Mouse (Mus musculus): ENCODE data around the gene Pif1. TPM values are rescaled to one million over a fixed set of nuclear protein-coding genes. Genes with fewer than 3 reads are reported as not detected.
A peak's percentile ranks its signal among the peaks of the same experiment; 100 is the strongest.

The Pif1 gene
- total and polyA plus RNA-seq, 2 experiments from 2014 or later: 2.6 to 7.1 TPM

- H3K4me3 ChIP-seq (ENCODE audit: low read depth, low read length): 0 out of 2 replicates have a peak overlapping the region, but pooled peaks have one; percentile 15
- DNase-seq (ENCODE audit: low spot score) (no peak), ATAC-seq (ENCODE audit: insufficient read depth, low read depth) (no peak)
- peaks cover 60% of the 10 kb centered on the region for H3K4me1 ChIP-seq (ENCODE audit: control insufficient read depth, insufficient read depth)
- no peak for TF ChIP-seq EP300 (IDR thresholded peaks at IDR 0.05; ENCODE audit: low read depth)
- no peak for TF ChIP-seq CTCF (IDR thresholded peaks at IDR 0.05; ENCODE audit: low read depth)
- H3K27ac ChIP-seq (ENCODE audit: low read depth): peak overlapping the region; percentile 92
- H3K27me3 ChIP-seq (ENCODE audit: control insufficient read depth, insufficient read depth, low read length): no peaks in the 10 kb centered on the region
- no peaks in the 10 kb centered on the region for H3K9me3 ChIP-seq (replicated peaks; ENCODE audit: control insufficient read depth, low read length)
- H3K36me3 ChIP-seq (replicated peaks; ENCODE audit: control insufficient read depth, insufficient read depth, low read length): no peaks in the 10 kb centered on the region
- H3K4me2 ChIP-seq (ENCODE audit: low read depth, low read length): peak overlapping the region; percentile 35
- 15% methylated on average over 12 of the region's 12 CpGs for WGBS
- H3K9ac ChIP-seq (replicated peaks; ENCODE audit: low read depth, low read length): peak overlapping the region; percentile 21; the same call in 1 of the 2 replicates
Measured at GRCm38 (mm10) chr9:65641446-65642052, 54.6 kb downstream of the Pif1 start.

- ATAC-seq (ENCODE audit: insufficient read depth, low read depth): no peak
Measured at GRCm38 (mm10) chr9:65642546-65642945, 55.6 kb downstream of the Pif1 start.

GRCm38 (mm10) chr9:65644960-65645359, 58.0 kb downstream of the Pif1 start:
- no peaks in the 10 kb centered on the region for H3K36me3 ChIP-seq (replicated peaks; ENCODE audit: control insufficient read depth, insufficient read depth, low read length)
- peak overlapping the region; percentile 90 for H3K27ac ChIP-seq (ENCODE audit: low read depth)
- DNase-seq (ENCODE audit: low spot score) (no peak), ATAC-seq (ENCODE audit: insufficient read depth, low read depth) (no peak)
- 54% methylated on average over 4 of the region's 4 CpGs for WGBS
- H3K9me3 ChIP-seq (replicated peaks; ENCODE audit: control insufficient read depth, low read length): no peaks in the 10 kb centered on the region
- no peaks in the 10 kb centered on the region for H3K27me3 ChIP-seq (ENCODE audit: control insufficient read depth, insufficient read depth, low read length)
- H3K4me3 ChIP-seq (ENCODE audit: low read depth, low read length): no peak overlapping the region
- TF ChIP-seq EP300 (IDR thresholded peaks at IDR 0.05; ENCODE audit: low read depth) (no peak), CTCF (IDR thresholded peaks at IDR 0.05; ENCODE audit: low read depth) (no peak)
- H3K9ac ChIP-seq (replicated peaks; ENCODE audit: low read depth, low read length): no peak overlapping the region
- peaks cover 67% of the 10 kb centered on the region for H3K4me1 ChIP-seq (ENCODE audit: control insufficient read depth, insufficient read depth)
- no peak overlapping the region for H3K4me2 ChIP-seq (ENCODE audit: low read depth, low read length)

More at GRCm38 (mm10) chr9:65642546-65642945, 55.6 kb downstream of the Pif1 start:
- H3K4me3 ChIP-seq (ENCODE audit: low read depth, low read length): no peak overlapping the region
- peaks cover 62% of the 10 kb centered on the region for H3K4me1 ChIP-seq (ENCODE audit: control insufficient read depth, insufficient read depth)
- no peaks in the 10 kb centered on the region for H3K27me3 ChIP-seq (ENCODE audit: control insufficient read depth, insufficient read depth, low read length)
- peak overlapping the region; percentile 92 for H3K27ac ChIP-seq (ENCODE audit: low read depth)
- H3K4me2 ChIP-seq (ENCODE audit: low read depth, low read length): no peak overlapping the region
- no peak for DNase-seq (ENCODE audit: low spot score)
- TF ChIP-seq CTCF (IDR thresholded peaks at IDR 0.05; ENCODE audit: low read depth) (no peak), EP300 (IDR thresholded peaks at IDR 0.05; ENCODE audit: low read depth) (no peak)
- no peaks in the 10 kb centered on the region for H3K36me3 ChIP-seq (replicated peaks; ENCODE audit: control insufficient read depth, insufficient read depth, low read length)
- no peak overlapping the region for H3K9ac ChIP-seq (replicated peaks; ENCODE audit: low read depth, low read length)
- no peaks in the 10 kb centered on the region for H3K9me3 ChIP-seq (replicated peaks; ENCODE audit: control insufficient read depth, low read length)

Other genes starting within 250 kb of the Pif1 start
- gene Pdcd7, start 241.1 kb upstream of the Pif1 start, total RNA-seq (2014; rRNA removed; ENCODE audit: low replicate concordance): 9.4 and 10.6 TPM in 2 replicates
- gene Pdcd7, start 241.1 kb upstream of the Pif1 start, polyA plus RNA-seq (2015; fragmentation: Nextera tagmentation; extraction: Ambion mirVana): 4.7 and 5.9 TPM in 2 replicates
- not detected in 2 replicates for gene Ubap1l, start 226.1 kb upstream of the Pif1 start, total RNA-seq (2014; rRNA removed; ENCODE audit: low replicate concordance)
- gene Ubap1l, start 226.1 kb upstream of the Pif1 start, polyA plus RNA-seq (2015; fragmentation: Nextera tagmentation; extraction: Ambion mirVana): 0.11 and 0.21 TPM in 2 replicates
- 1.1 and 1.2 TPM in 2 replicates for gene Kbtbd13, start 195.5 kb upstream of the Pif1 start, total RNA-seq (2014; rRNA removed; ENCODE audit: low replicate concordance)
- 0.63 and 0.77 TPM in 2 replicates for gene Kbtbd13, start 195.5 kb upstream of the Pif1 start, polyA plus RNA-seq (2015; fragmentation: Nextera tagmentation; extraction: Ambion mirVana)
- 1.8 and 8.5 TPM in 2 replicates for gene Rasl12, start 188.7 kb upstream of the Pif1 start, total RNA-seq (2014; rRNA removed; ENCODE audit: low replicate concordance)
- 7.5 and 7.9 TPM in 2 replicates for gene Rasl12, start 188.7 kb upstream of the Pif1 start, polyA plus RNA-seq (2015; fragmentation: Nextera tagmentation; extraction: Ambion mirVana)
- not detected in 2 replicates for gene Slc51b, start 164.2 kb upstream of the Pif1 start, total RNA-seq (2014; rRNA removed; ENCODE audit: low replicate concordance)
- gene Slc51b, start 164.2 kb upstream of the Pif1 start, polyA plus RNA-seq (2015; fragmentation: Nextera tagmentation; extraction: Ambion mirVana): not detected in 2 replicates
- 11.5 and 15.9 TPM in 2 replicates for gene Mtfmt, start 151.4 kb upstream of the Pif1 start, total RNA-seq (2014; rRNA removed; ENCODE audit: low replicate concordance)
- 9.1 TPM in 2 replicates for gene Mtfmt, start 151.4 kb upstream of the Pif1 start, polyA plus RNA-seq (2015; fragmentation: Nextera tagmentation; extraction: Ambion mirVana)
- gene Spg21, start 126.2 kb upstream of the Pif1 start, total RNA-seq (2014; rRNA removed; ENCODE audit: low replicate concordance): 43.2 and 52.4 TPM in 2 replicates
- gene Spg21, start 126.2 kb upstream of the Pif1 start, polyA plus RNA-seq (2015; fragmentation: Nextera tagmentation; extraction: Ambion mirVana): 41.3 and 44.7 TPM in 2 replicates
- not detected in 2 replicates for gene Ankdd1a, start 67.0 kb upstream of the Pif1 start, total RNA-seq (2014; rRNA removed; ENCODE audit: low replicate concordance)
- gene Ankdd1a, start 67.0 kb upstream of the Pif1 start, polyA plus RNA-seq (2015; fragmentation: Nextera tagmentation; extraction: Ambion mirVana): not detected in 2 replicates
- 12.8 and 21.0 TPM in 2 replicates for gene Plekho2, start 7.1 kb upstream of the Pif1 start, total RNA-seq (2014; rRNA removed; ENCODE audit: low replicate concordance)
- 7.6 and 8.3 TPM in 2 replicates for gene Plekho2, start 7.1 kb upstream of the Pif1 start, polyA plus RNA-seq (2015; fragmentation: Nextera tagmentation; extraction: Ambion mirVana)
- 94.5 and 121 TPM in 2 replicates for gene Rbpms2, start 42.5 kb downstream of the Pif1 start, total RNA-seq (2014; rRNA removed; ENCODE audit: low replicate concordance)
- 108 and 117 TPM in 2 replicates for gene Rbpms2, start 42.5 kb downstream of the Pif1 start, polyA plus RNA-seq (2015; fragmentation: Nextera tagmentation; extraction: Ambion mirVana)
- 317 and 350 TPM in 2 replicates for gene Oaz2, start 80.8 kb downstream of the Pif1 start, total RNA-seq (2014; rRNA removed; ENCODE audit: low replicate concordance)
- 293 TPM in 2 replicates for gene Oaz2, start 80.8 kb downstream of the Pif1 start, polyA plus RNA-seq (2015; fragmentation: Nextera tagmentation; extraction: Ambion mirVana)
- gene Zfp609, start 240.4 kb downstream of the Pif1 start, total RNA-seq (2014; rRNA removed; ENCODE audit: low replicate concordance): 7.6 and 8.7 TPM in 2 replicates
- 2.9 and 3.0 TPM in 2 replicates for gene Zfp609, start 240.4 kb downstream of the Pif1 start, polyA plus RNA-seq (2015; fragmentation: Nextera tagmentation; extraction: Ambion mirVana)